Mouse (Mus musculus) kidney, adult 2 months (tissue): Measurements from ENCODE around the gene Tc2n. TPM values are rescaled to one million over a fixed set of nuclear protein-coding genes. Genes with fewer than 3 reads are reported as not detected.

Experiments
- DNase-seq: peaks from one replicate; pipeline ENCODE4 v3.0.0; 2021
- H3K27ac ChIP-seq: fragments of 200-500 bp; 2 replicates; pipeline ENCODE4 v1.5.1; 2012; ENCODE audit warnings: low read depth, low read length, control low read depth, inconsistent platforms; ENCODE audit not compliant: insufficient read depth
- H3K27me3 ChIP-seq: fragments of 200-500 bp; replicated peaks from 2 replicates; pipeline ENCODE4 v1.6.1; 2012; ENCODE audit warnings: mild to moderate bottlenecking, moderate library complexity, low read length, inconsistent platforms; ENCODE audit not compliant: control insufficient read depth, insufficient read depth
- H3K36me3 ChIP-seq: fragments of 200-500 bp; 2 replicates; pipeline ENCODE4 v1.6.1; 2012; ENCODE audit warnings: mild to moderate bottlenecking, moderate library complexity, low read length, inconsistent platforms; ENCODE audit not compliant: control insufficient read depth, insufficient read depth
- H3K4me1 ChIP-seq: fragments of 200-500 bp; 2 replicates; pipeline ENCODE4 v1.6.1; 2011; ENCODE audit warnings: low read length; ENCODE audit not compliant: control insufficient read depth, insufficient read depth
- H3K4me3 ChIP-seq: fragments of 200-500 bp; 2 replicates; pipeline ENCODE4 v1.5.1; 2011; ENCODE audit warnings: mild to moderate bottlenecking, low read depth, low read length, control low read depth; ENCODE audit not compliant: insufficient read depth
- CTCF ChIP-seq: fragments of 200-500 bp; conservative IDR thresholded peaks from 2 replicates; pipeline ENCODE4 v1.5.1; 2011; ENCODE audit warnings: low read depth, mild to moderate bottlenecking, control low read depth, low read length, moderate library complexity, mixed read lengths; ENCODE audit not compliant: insufficient read depth, insufficient read length
- POLR2A ChIP-seq: fragments of 200-500 bp; IDR thresholded peaks from one replicate; pipeline ENCODE4 v1.6.1; 2011; ENCODE audit warnings: low read depth, low read length, control low read depth
- WGBS: fragments of 180-500 bp; shearing (Covaris S2); methylation state at CpG from one replicate; pipeline ENCODE4 v1.1.7; 2018; 5-methylcytosine and 5-hydroxymethylcytosine counted together
- polyA plus RNA-seq: library from polyadenylated mRNA; depleted of rRNA; stranded (reverse); fragments of >200 nt; gene quantifications from 2 replicates; pipeline ENCODE4 v1.2.3, GENCODE M21; 2012

Tc2n gene
- polyA plus RNA-seq, 1 experiment, result 0.19 TPM

GRCm38 (mm10) chr12:101759440-101760045 is 41.2 kb upstream of the Tc2n start:
- TF ChIP-seq CTCF, result no peak
- no peak for TF ChIP-seq POLR2A
- Histone ChIP-seq H3K36me3 (no peaks in the 10 kb centered on the region), H3K27me3 (no peaks in the 10 kb centered on the region), H3K4me3 (no peak overlapping the region), H3K27ac (no peak overlapping the region), H3K4me1 (no peaks in the 10 kb centered on the region)
- no peak for DNase-seq
- 46% methylated on average over 6 of the region's 6 CpGs for WGBS

- no peaks in the 10 kb centered on the region for H3K4me1 ChIP-seq
- H3K27me3 ChIP-seq, result no peaks in the 10 kb centered on the region
- DNase-seq, result peak; percentile 62
- no peak overlapping the region; the same call in 1 of the 2 replicates for H3K27ac ChIP-seq
- H3K4me3 ChIP-seq, result no peak overlapping the region
- H3K36me3 ChIP-seq, result no peaks in the 10 kb centered on the region
- TF ChIP-seq CTCF (no peak), POLR2A (no peak)
Observed at GRCm38 (mm10) chr12:101758698-101759097, 40.4 kb upstream of the Tc2n start.

- H3K4me1 ChIP-seq, result no peaks in the 10 kb centered on the region
- no peak overlapping the region for H3K4me3 ChIP-seq
- DNase-seq, result no peak
- no peak overlapping the region for H3K27ac ChIP-seq
- no peaks in the 10 kb centered on the region for H3K27me3 ChIP-seq
- H3K36me3 ChIP-seq, result no peaks in the 10 kb centered on the region
- 58% methylated on average over 2 of the region's 2 CpGs for WGBS
- TF ChIP-seq POLR2A (no peak), CTCF (no peak)
Observed at GRCm38 (mm10) chr12:101742375-101742774, 24.1 kb upstream of the Tc2n start.

GRCm38 (mm10) chr12:101740486-101740885 is 22.2 kb upstream of the Tc2n start:
- TF ChIP-seq POLR2A (no peak), CTCF (no peak)
- Histone ChIP-seq H3K27ac (peak overlapping the region; percentile 63), H3K4me1 (no peaks in the 10 kb centered on the region), H3K4me3 (no peak overlapping the region), H3K27me3 (no peaks in the 10 kb centered on the region), H3K36me3 (no peaks in the 10 kb centered on the region)
- WGBS, result 30% methylated on average over 2 of the region's 2 CpGs
- DNase-seq, result peak; percentile 26

- peak overlapping the region; percentile 63 for H3K27ac ChIP-seq
- 7% methylated on average over 2 of the region's 2 CpGs for WGBS
Observed at GRCm38 (mm10) chr12:101740045-101740444, 21.7 kb upstream of the Tc2n start.

GRCm38 (mm10) chr12:101718755-101719150 is 430 bp upstream of the Tc2n start:
- H3K4me3 ChIP-seq, result peak overlapping the region; percentile 52
- TF ChIP-seq CTCF, result no peak
- TF ChIP-seq POLR2A, result no peak
- WGBS, result 2% methylated on average over 8 of the region's 9 CpGs
- H3K36me3 ChIP-seq, result no peaks in the 10 kb centered on the region
- no peaks in the 10 kb centered on the region for H3K4me1 ChIP-seq
- H3K27me3 ChIP-seq, result no peaks in the 10 kb centered on the region
- DNase-seq, result peak; percentile 50
- H3K27ac ChIP-seq, result no peak overlapping the region

More at GRCm38 (mm10) chr12:101740045-101740444, 21.7 kb upstream of the Tc2n start:
- Histone ChIP-seq H3K36me3 (no peaks in the 10 kb centered on the region), H3K27me3 (no peaks in the 10 kb centered on the region), H3K4me1 (no peaks in the 10 kb centered on the region), H3K4me3 (no peak overlapping the region)
- peak; percentile 44 for DNase-seq
- TF ChIP-seq CTCF (no peak), POLR2A (no peak)

- WGBS, result 88% methylated on average over 3 of the region's 3 CpGs
- Histone ChIP-seq H3K27me3 (no peaks in the 10 kb centered on the region), H3K4me3 (no peak overlapping the region), H3K27ac (no peak overlapping the region), H3K36me3 (no peaks in the 10 kb centered on the region), H3K4me1 (no peaks in the 10 kb centered on the region)
- no peak for DNase-seq
- TF ChIP-seq CTCF, result no peak
- no peak for TF ChIP-seq POLR2A
Observed at GRCm38 (mm10) chr12:101699176-101699575, 19.1 kb downstream of the Tc2n start.

GRCm38 (mm10) chr12:101696521-101696920 is 21.8 kb downstream of the Tc2n start:
- Histone ChIP-seq H3K36me3 (no peaks in the 10 kb centered on the region), H3K4me3 (no peak overlapping the region), H3K27me3 (no peaks in the 10 kb centered on the region), H3K27ac (no peak overlapping the region), H3K4me1 (no peaks in the 10 kb centered on the region)
- TF ChIP-seq POLR2A (no peak), CTCF (no peak)
- DNase-seq, result no peak
- 88% methylated on average over 1 of the region's 1 CpGs for WGBS
